Mouse (Mus musculus) myocyte (in vitro differentiated cells): ENCODE results near the gene Heatr6. TPM values are rescaled to one million over a fixed set of nuclear protein-coding genes. Genes with fewer than 3 reads are reported as not detected.

Experiments used
- H3K27me3 ChIP-seq: one replicate; pipeline ENCODE4 v1.6.1; 2011; ENCODE audit not compliant: control insufficient read depth, insufficient read depth, insufficient read length
- H3K36me3 ChIP-seq: one replicate; pipeline ENCODE4 v1.6.1; 2011; ENCODE audit not compliant: control insufficient read depth, insufficient read depth
- H3K4me2 ChIP-seq: one replicate; pipeline ENCODE4 v1.6.1; 2011; ENCODE audit warnings: low read depth, control low read depth
- H3K4me3 ChIP-seq: one replicate; pipeline ENCODE4 v1.5.1; 2011; ENCODE audit warnings: mild to moderate bottlenecking, control low read depth, moderate library complexity
- H3K79me2 ChIP-seq: one replicate; pipeline ENCODE4 v1.6.1; 2011; ENCODE audit not compliant: control insufficient read depth, insufficient read depth
- H3ac ChIP-seq: one replicate; pipeline ENCODE4 v1.6.1; 2011; ENCODE audit not compliant: control insufficient read depth, insufficient read length
- CEBPB ChIP-seq: IDR thresholded peaks from 2 replicates; pipeline ENCODE4 v1.6.1; 2011; ENCODE audit warnings: mild to moderate bottlenecking, moderate library complexity; ENCODE audit not compliant: poor library complexity, insufficient read depth, severe bottlenecking
- E2F4 ChIP-seq: IDR thresholded peaks from one replicate; pipeline ENCODE4 v1.6.1; 2011; ENCODE audit warnings: mild to moderate bottlenecking, control low read depth, moderate library complexity; ENCODE audit not compliant: insufficient read depth
- MAX ChIP-seq: IDR thresholded peaks from one replicate; pipeline ENCODE4 v1.6.1; 2011; ENCODE audit warnings: low read depth, mild to moderate bottlenecking, control low read depth
- MYOD1 ChIP-seq, 3 experiments: IDR thresholded peaks; one replicate each; pipeline ENCODE4 v1.6.1; 2011; ENCODE audit warnings: control low read depth in 2 of 3, low read depth in 2 of 3, mild to moderate bottlenecking in 2 of 3, moderate library complexity in 1 of 3; ENCODE audit not compliant: insufficient read length in 2 of 3, control insufficient read depth in 1 of 3
- MYOG ChIP-seq, 3 experiments: IDR thresholded peaks; one replicate each; pipeline ENCODE4 v1.6.1; 2011; ENCODE audit warnings: control low read depth in 2 of 3, low read depth in 2 of 3, mild to moderate bottlenecking in 2 of 3; ENCODE audit not compliant: insufficient read length in 2 of 3, control insufficient read depth in 1 of 3, insufficient read depth in 1 of 3
- POLR2A ChIP-seq: IDR thresholded peaks from one replicate; pipeline ENCODE4 v1.6.1; 2011; ENCODE audit warnings: low read depth, mild to moderate bottlenecking, control low read depth, moderate library complexity; ENCODE audit not compliant: insufficient read length
- POLR2AphosphoS2 ChIP-seq: IDR thresholded peaks from one replicate; pipeline ENCODE4 v1.6.1; 2011; ENCODE audit warnings: low read depth, control low read depth; ENCODE audit not compliant: insufficient read length
- REST ChIP-seq: IDR thresholded peaks from one replicate; pipeline ENCODE4 v1.6.1; 2011; ENCODE audit warnings: mild to moderate bottlenecking, control low read depth, moderate library complexity; ENCODE audit not compliant: insufficient read depth, insufficient read length
- SRF ChIP-seq: IDR thresholded peaks from one replicate; pipeline ENCODE4 v1.6.1; 2011; ENCODE audit warnings: low read depth; ENCODE audit not compliant: control insufficient read depth, insufficient read length
- TCF12 ChIP-seq: IDR thresholded peaks from one replicate; pipeline ENCODE4 v1.6.1; 2011; ENCODE audit warnings: mild to moderate bottlenecking, control low read depth; ENCODE audit not compliant: poor library complexity, insufficient read depth, severe bottlenecking
- TCF3 ChIP-seq: IDR thresholded peaks from one replicate; pipeline ENCODE4 v1.6.1; 2011; ENCODE audit warnings: low read depth, control low read depth; ENCODE audit not compliant: insufficient read length
- USF1 ChIP-seq: IDR thresholded peaks from one replicate; pipeline ENCODE4 v1.6.1; 2011; ENCODE audit warnings: low read depth, mild to moderate bottlenecking, control low read depth, moderate library complexity
- polyA plus RNA-seq: library from polyadenylated mRNA; unstranded; fragments of >200 nt; fragmentation: generic; extraction: Trizol; gene quantifications from one replicate; pipeline ENCODE4 v1.2.1, GENCODE M21; 2012; ENCODE audit warnings: missing spikeins

The Heatr6 gene
- polyA plus RNA-seq, 1 experiment, result 8.7 TPM

- TF ChIP-seq USF1, result no peak
- no peak for TF ChIP-seq MYOD1 (IDR thresholded peaks at IDR 0.05; ENCODE audit: control insufficient read depth in 1 of 3, insufficient read length in 2 of 3, low read depth in 2 of 3)
- no peak for TF ChIP-seq SRF
- no peak for TF ChIP-seq CEBPB
- TF ChIP-seq POLR2AphosphoS2, result no peak
- no peak for TF ChIP-seq TCF3
- no peak for TF ChIP-seq POLR2A
- no peak for TF ChIP-seq REST
- no peak for TF ChIP-seq MYOG (IDR thresholded peaks at IDR 0.05; ENCODE audit: control insufficient read depth in 1 of 3, insufficient read depth in 1 of 3, insufficient read length in 2 of 3, low read depth in 2 of 3)
- TF ChIP-seq MAX, result no peak
- Histone ChIP-seq H3K79me2 (no peaks in the 10 kb centered on the region), H3ac (no peak overlapping the region), H3K36me3 (no peaks in the 10 kb centered on the region), H3K4me3 (no peak overlapping the region), H3K27me3 (peaks cover 65% of the 10 kb centered on the region), H3K4me2 (no peak overlapping the region)
These were observed 10.0 kb upstream of the Heatr6 start for GRCm38 (mm10) chr11:83743525-83743924.

GRCm38 (mm10) chr11:83746152-83746551 is 7.3 kb upstream of the Heatr6 start:
- Histone ChIP-seq H3K36me3 (no peaks in the 10 kb centered on the region), H3ac (no peak overlapping the region), H3K79me2 (no peaks in the 10 kb centered on the region), H3K27me3 (peaks cover 60% of the 10 kb centered on the region), H3K4me3 (no peak overlapping the region), H3K4me2 (no peak overlapping the region)
- TF ChIP-seq CEBPB, result no peak
- no peak for TF ChIP-seq USF1
- no peak for TF ChIP-seq MYOD1 (IDR thresholded peaks at IDR 0.05; ENCODE audit: control insufficient read depth in 1 of 3, insufficient read length in 2 of 3, low read depth in 2 of 3)
- no peak for TF ChIP-seq TCF12
- TF ChIP-seq SRF, result no peak
- TF ChIP-seq MYOG (IDR thresholded peaks at IDR 0.05; ENCODE audit: control insufficient read depth in 1 of 3, insufficient read depth in 1 of 3, insufficient read length in 2 of 3, low read depth in 2 of 3), result no peak
- no peak for TF ChIP-seq E2F4
- TF ChIP-seq REST, result no peak
- no peak for TF ChIP-seq POLR2AphosphoS2
- no peak for TF ChIP-seq TCF3

- Histone ChIP-seq H3K4me3 (no peak within 1 kb of the TSS), H3K36me3 (no peaks in the 10 kb centered on the region), H3ac (no peak within 1 kb of the TSS), H3K27me3 (peaks cover 56% of the 10 kb centered on the region), H3K79me2 (no peaks in the 10 kb centered on the region), H3K4me2 (no peak within 1 kb of the TSS)
- TF ChIP-seq POLR2A (no peak), USF1 (no peak), MAX (no peak), MYOD1 (IDR thresholded peaks at IDR 0.05; ENCODE audit: control insufficient read depth in 1 of 3, insufficient read length in 2 of 3, low read depth in 2 of 3) (no peak), E2F4 (no peak), MYOG (IDR thresholded peaks at IDR 0.05; ENCODE audit: control insufficient read depth in 1 of 3, insufficient read depth in 1 of 3, insufficient read length in 2 of 3, low read depth in 2 of 3) (no peak), TCF12 (no peak), POLR2AphosphoS2 (no peak), REST (no peak), TCF3 (no peak), SRF (no peak), CEBPB (no peak)
These were observed 6.8 kb upstream of the Heatr6 start, which contains the start of gene Wfdc21 for GRCm38 (mm10) chr11:83746681-83747080. TSS of gene Wfdc21 (plus strand) at chr11:83746940.

GRCm38 (mm10) chr11:83747376-83748265 is 5.9 kb upstream of the Heatr6 start:
- TF ChIP-seq USF1, result no peak
- no peak for TF ChIP-seq MYOD1 (IDR thresholded peaks at IDR 0.05; ENCODE audit: control insufficient read depth in 1 of 3, insufficient read length in 2 of 3, low read depth in 2 of 3)
- TF ChIP-seq POLR2AphosphoS2, result no peak
- no peak for TF ChIP-seq E2F4
- no peak for TF ChIP-seq CEBPB
- TF ChIP-seq MAX, result no peak
- no peak for TF ChIP-seq TCF12
- no peak for TF ChIP-seq POLR2A
- no peak for TF ChIP-seq TCF3
- TF ChIP-seq MYOG (IDR thresholded peaks at IDR 0.05; ENCODE audit: control insufficient read depth in 1 of 3, insufficient read depth in 1 of 3, insufficient read length in 2 of 3, low read depth in 2 of 3), result no peak
- no peak for TF ChIP-seq SRF
- TF ChIP-seq REST, result no peak
- Histone ChIP-seq H3ac (no peak overlapping the region), H3K36me3 (no peaks in the 10 kb centered on the region), H3K4me2 (no peak overlapping the region), H3K79me2 (no peaks in the 10 kb centered on the region), H3K27me3 (peaks cover 52% of the 10 kb centered on the region), H3K4me3 (no peak overlapping the region)
